Mouse (Mus musculus) C2C12 (cell line): ENCODE data around the gene Btbd6.

Experiments used
- CEBPB ChIP-seq: IDR thresholded peaks from one replicate; pipeline ENCODE4 v1.6.1; 2011; ENCODE audit warnings: low read depth, mild to moderate bottlenecking, control low read depth, moderate library complexity
- CTCF ChIP-seq: IDR thresholded peaks from one replicate; pipeline ENCODE4 v1.5.1; 2011; ENCODE audit not compliant: control insufficient read depth, insufficient read depth, insufficient read length
- USF1 ChIP-seq: IDR thresholded peaks from one replicate; pipeline ENCODE4 v1.6.1; 2011; ENCODE audit warnings: low read depth, mild to moderate bottlenecking, control low read depth, moderate library complexity

DNA sequence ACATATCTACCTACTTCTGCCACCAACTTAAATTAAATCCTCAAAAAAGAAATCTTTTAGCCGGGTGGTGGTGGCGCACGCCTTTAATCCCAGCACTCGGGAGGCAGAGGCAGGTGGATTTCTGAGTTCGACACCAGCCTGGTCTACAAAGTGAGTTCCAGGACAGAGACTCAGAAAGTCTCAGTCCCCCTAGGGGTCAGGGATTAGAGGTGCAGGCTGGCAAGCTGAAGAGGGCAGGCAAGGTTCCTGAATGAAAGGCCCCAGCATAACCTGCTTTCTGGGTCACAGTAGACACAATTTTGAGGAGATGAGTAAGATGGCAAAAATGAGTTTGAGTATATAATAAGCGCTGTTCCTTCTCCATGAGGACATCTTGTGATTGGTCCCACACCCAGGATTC is 9.1 kb downstream of the Btbd6 start:
- TF ChIP-seq CTCF (no peak), USF1 (no peak), CEBPB (no peak)
